Mouse (Mus musculus) liver, adult 2 months (tissue): Measurements from ENCODE around the gene Abcb10.

Source experiments
- CTCF ChIP-seq: fragments of 200-500 bp; IDR thresholded peaks from 2 replicates; pipeline ENCODE4 v1.5.1; 2011; ENCODE audit warnings: low read depth, low read length, control low read depth
- POLR2A ChIP-seq: fragments of 200-500 bp; IDR thresholded peaks from 2 replicates; pipeline ENCODE4 v1.6.1; 2011; ENCODE audit warnings: low read length, control low read depth; ENCODE audit not compliant: insufficient read depth; ENCODE audit errors: extremely low read depth

- no peak for TF ChIP-seq CTCF
- no peak for TF ChIP-seq POLR2A
These were observed 10.7 kb upstream of the Abcb10 start for GRCm38 (mm10) chr8:123993597-123993996.
